Mouse (Mus musculus) lung, postnatal 0 days (tissue): ENCODE results near the gene Apba1.

Experiments
- CTCF ChIP-seq: IDR thresholded peaks from 2 replicates; pipeline ENCODE4 v1.5.1; 2016; ENCODE audit warnings: antibody characterized with exemption, mild to moderate bottlenecking
- EP300 ChIP-seq: IDR thresholded peaks from 2 replicates; pipeline ENCODE4 v1.6.1; 2016; ENCODE audit warnings: antibody characterized with exemption, mild to moderate bottlenecking, control low read depth

DNA sequence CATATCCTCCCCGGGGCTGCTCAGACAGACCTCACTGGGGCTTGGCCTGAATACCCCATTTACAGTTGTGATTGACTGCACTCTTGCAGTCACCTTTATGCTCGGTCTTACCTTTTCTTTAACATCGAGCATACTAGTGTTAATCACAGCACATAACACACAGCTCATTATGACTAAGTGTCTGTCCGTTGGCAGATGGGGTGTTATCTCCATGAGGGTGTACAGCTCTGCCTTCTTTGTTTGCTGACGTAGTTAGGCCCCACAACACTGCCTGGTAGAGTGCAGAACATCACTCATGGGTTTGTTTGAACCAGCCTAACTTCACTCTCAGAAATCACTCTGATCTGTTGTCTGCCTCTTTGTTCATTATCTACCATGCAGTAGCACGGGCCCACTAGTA lies 33.9 kb downstream of the Apba1 start:
- TF ChIP-seq CTCF (no peak), EP300 (no peak)
